Mouse (Mus musculus): ENCODE results near the gene Ascc3. TPM values are rescaled to one million over a fixed set of nuclear protein-coding genes. Genes with fewer than 3 reads are reported as not detected.

The Ascc3 gene
- polyA plus RNA-seq, 1 experiment from 2014 or later = 17.8 TPM

GRCm38 (mm10) chr10:50772811-50773210 lies 180.3 kb downstream of the Ascc3 start:
- Histone ChIP-seq H3K4me2 (no peak overlapping the region), H3K9me3 (no peaks in the 10 kb centered on the region), H3K36me3 (0 out of 2 replicates have a peak, but pooled peaks cover under 1% of the 10 kb centered on the region), H3K4me1 (replicated peaks) (no peaks in the 10 kb centered on the region), H3K9ac (no peak overlapping the region), H3K27ac (no peak overlapping the region), H3K4me3 (no peak overlapping the region), H3K27me3 (0 out of 2 replicates have a peak, but pooled peaks cover 3% of the 10 kb centered on the region)
- peak; percentile 36; the same call in 1 of the 2 replicates for ATAC-seq (ENCODE audit: low FRiP score)
- 50% methylated on average over 2 of the region's 2 CpGs for WGBS

- no peak overlapping the region for H3K9ac ChIP-seq
- ATAC-seq (ENCODE audit: low FRiP score) = no peak
- 0 out of 2 replicates have a peak, but pooled peaks cover 1% of the 10 kb centered on the region for H3K27me3 ChIP-seq
Measured at GRCm38 (mm10) chr10:50773846-50774245, 181.4 kb downstream of the Ascc3 start.

GRCm38 (mm10) chr10:50792840-50793239 lies 200.4 kb downstream of the Ascc3 start:
- 32% methylated on average over 5 of the region's 5 CpGs for WGBS
- H3K27ac ChIP-seq = no peak overlapping the region

More at GRCm38 (mm10) chr10:50773846-50774245, 181.4 kb downstream of the Ascc3 start:
- no peaks in the 10 kb centered on the region for H3K4me1 ChIP-seq (replicated peaks)
- no peak overlapping the region for H3K27ac ChIP-seq
- H3K4me3 ChIP-seq = no peak overlapping the region
- no peaks in the 10 kb centered on the region for H3K9me3 ChIP-seq
- H3K36me3 ChIP-seq = no peaks in the 10 kb centered on the region
- WGBS = 83% methylated on average over 2 of the region's 2 CpGs
- H3K4me2 ChIP-seq = no peak overlapping the region

GRCm38 (mm10) chr10:50801594-50801993 lies 209.1 kb downstream of the Ascc3 start:
- 48% methylated on average over 2 of the region's 2 CpGs for WGBS
- no peak for ATAC-seq (ENCODE audit: low FRiP score)
- Histone ChIP-seq H3K4me3 (no peak overlapping the region), H3K9me3 (no peaks in the 10 kb centered on the region), H3K36me3 (no peaks in the 10 kb centered on the region), H3K9ac (no peak overlapping the region), H3K4me2 (no peak overlapping the region), H3K4me1 (replicated peaks) (no peaks in the 10 kb centered on the region), H3K27ac (no peak overlapping the region), H3K27me3 (no peaks in the 10 kb centered on the region)

More at GRCm38 (mm10) chr10:50792840-50793239, 200.4 kb downstream of the Ascc3 start:
- Histone ChIP-seq H3K27me3 (no peaks in the 10 kb centered on the region), H3K9me3 (no peaks in the 10 kb centered on the region), H3K9ac (no peak overlapping the region), H3K4me3 (no peak overlapping the region), H3K4me1 (replicated peaks) (peaks cover 3% of the 10 kb centered on the region), H3K4me2 (no peak overlapping the region), H3K36me3 (no peaks in the 10 kb centered on the region)
- no peak for ATAC-seq (ENCODE audit: low FRiP score)

GRCm38 (mm10) chr10:50802380-50802779 lies 209.9 kb downstream of the Ascc3 start:
- Histone ChIP-seq H3K4me3 (no peak overlapping the region), H3K4me2 (no peak overlapping the region), H3K27ac (no peak overlapping the region), H3K9me3 (no peaks in the 10 kb centered on the region), H3K9ac (no peak overlapping the region), H3K4me1 (replicated peaks) (no peaks in the 10 kb centered on the region), H3K36me3 (no peaks in the 10 kb centered on the region), H3K27me3 (no peaks in the 10 kb centered on the region)
- ATAC-seq (ENCODE audit: low FRiP score) = no peak
- WGBS = 63% methylated on average over 2 of the region's 2 CpGs

GRCm38 (mm10) chr10:50806166-50806565 lies 213.7 kb downstream of the Ascc3 start:
- Histone ChIP-seq H3K36me3 (no peaks in the 10 kb centered on the region), H3K9ac (no peak overlapping the region), H3K4me2 (no peak overlapping the region), H3K27me3 (no peaks in the 10 kb centered on the region), H3K4me1 (replicated peaks) (no peaks in the 10 kb centered on the region), H3K27ac (no peak overlapping the region), H3K4me3 (no peak overlapping the region), H3K9me3 (no peaks in the 10 kb centered on the region)
- no peak for ATAC-seq (ENCODE audit: low FRiP score)
- WGBS = 94% methylated on average over 2 of the region's 2 CpGs

GRCm38 (mm10) chr10:50822363-50822762 lies 229.9 kb downstream of the Ascc3 start:
- Histone ChIP-seq H3K9ac (no peak overlapping the region), H3K9me3 (no peaks in the 10 kb centered on the region), H3K4me1 (replicated peaks) (no peaks in the 10 kb centered on the region), H3K36me3 (peaks cover 8% of the 10 kb centered on the region), H3K4me2 (no peak overlapping the region), H3K27ac (no peak overlapping the region), H3K27me3 (no peaks in the 10 kb centered on the region), H3K4me3 (no peak overlapping the region)
- WGBS = 61% methylated on average over 1 of the region's 1 CpGs
- no peak for ATAC-seq (ENCODE audit: low FRiP score)

GRCm38 (mm10) chr10:50826829-50827228 lies 234.4 kb downstream of the Ascc3 start:
- H3K9ac ChIP-seq = no peak overlapping the region
- H3K27ac ChIP-seq = no peak overlapping the region
- H3K4me1 ChIP-seq (replicated peaks) = no peaks in the 10 kb centered on the region
- no peak overlapping the region for H3K4me2 ChIP-seq
- H3K36me3 ChIP-seq = peaks cover 8% of the 10 kb centered on the region
- no peak for ATAC-seq (ENCODE audit: low FRiP score)
- no peaks in the 10 kb centered on the region for H3K9me3 ChIP-seq
- no peak overlapping the region for H3K4me3 ChIP-seq
- no peaks in the 10 kb centered on the region for H3K27me3 ChIP-seq

GRCm38 (mm10) chr10:50834533-50834932 lies 242.1 kb downstream of the Ascc3 start:
- no peak overlapping the region for H3K4me3 ChIP-seq

GRCm38 (mm10) chr10:50843363-50843762 lies 250.9 kb downstream of the Ascc3 start:
- WGBS = 73% methylated on average over 3 of the region's 3 CpGs
- Histone ChIP-seq H3K4me2 (no peak overlapping the region), H3K4me3 (no peak overlapping the region), H3K4me1 (replicated peaks) (no peaks in the 10 kb centered on the region), H3K27me3 (no peaks in the 10 kb centered on the region), H3K9me3 (no peaks in the 10 kb centered on the region), H3K36me3 (peaks cover 3% of the 10 kb centered on the region; the same call in 1 of the 2 replicates), H3K27ac (no peak overlapping the region), H3K9ac (no peak overlapping the region)
- no peak for ATAC-seq (ENCODE audit: low FRiP score)

More at GRCm38 (mm10) chr10:50834533-50834932, 242.1 kb downstream of the Ascc3 start:
- no peak overlapping the region for H3K9ac ChIP-seq
- H3K4me2 ChIP-seq = no peak overlapping the region
- no peaks in the 10 kb centered on the region for H3K27me3 ChIP-seq
- 88% methylated on average over 2 of the region's 2 CpGs for WGBS
- H3K9me3 ChIP-seq = no peaks in the 10 kb centered on the region
- ATAC-seq (ENCODE audit: low FRiP score) = no peak
- H3K4me1 ChIP-seq (replicated peaks) = 0 out of 2 replicates have a peak, but pooled peaks cover 3% of the 10 kb centered on the region
- H3K36me3 ChIP-seq = no peaks in the 10 kb centered on the region
- H3K27ac ChIP-seq = no peak overlapping the region

- no peak for ATAC-seq (ENCODE audit: low FRiP score)
Measured at GRCm38 (mm10) chr10:50868202-50868601, 275.7 kb downstream of the Ascc3 start.

GRCm38 (mm10) chr10:50876952-50877351 lies 284.5 kb downstream of the Ascc3 start:
- no peaks in the 10 kb centered on the region for H3K9me3 ChIP-seq
- H3K27me3 ChIP-seq = no peaks in the 10 kb centered on the region
- 87% methylated on average over 5 of the region's 5 CpGs for WGBS
- no peaks in the 10 kb centered on the region for H3K4me1 ChIP-seq (replicated peaks)
- no peak overlapping the region for H3K9ac ChIP-seq
- H3K4me2 ChIP-seq = no peak overlapping the region
- no peak overlapping the region for H3K27ac ChIP-seq
- H3K36me3 ChIP-seq = no peaks in the 10 kb centered on the region
- ATAC-seq (ENCODE audit: low FRiP score) = no peak
- H3K4me3 ChIP-seq = no peak overlapping the region

More at GRCm38 (mm10) chr10:50868202-50868601, 275.7 kb downstream of the Ascc3 start:
- Histone ChIP-seq H3K4me3 (no peak overlapping the region), H3K9ac (no peak overlapping the region), H3K27me3 (no peaks in the 10 kb centered on the region), H3K4me1 (replicated peaks) (no peaks in the 10 kb centered on the region), H3K4me2 (no peak overlapping the region), H3K9me3 (no peaks in the 10 kb centered on the region), H3K36me3 (no peaks in the 10 kb centered on the region), H3K27ac (no peak overlapping the region)
- WGBS = 86% methylated on average over 4 of the region's 4 CpGs

GRCm38 (mm10) chr10:50881476-50882069 lies 289.1 kb downstream of the Ascc3 start:
- Histone ChIP-seq H3K9ac (no peak overlapping the region), H3K36me3 (no peaks in the 10 kb centered on the region), H3K9me3 (no peaks in the 10 kb centered on the region), H3K27me3 (peaks cover 3% of the 10 kb centered on the region; the same call in 1 of the 2 replicates), H3K4me2 (no peak overlapping the region), H3K4me3 (no peak overlapping the region), H3K4me1 (replicated peaks) (no peaks in the 10 kb centered on the region), H3K27ac (no peak overlapping the region)
- WGBS = 20% methylated on average over 2 of the region's 2 CpGs
- ATAC-seq (ENCODE audit: low FRiP score) = peak; percentile 32; the same call in 1 of the 2 replicates

Data from hindbrain, embryonic 13.5 days (tissue).